Mouse (Mus musculus): ENCODE data around the gene Spag5. TPM values are rescaled to one million over a fixed set of nuclear protein-coding genes. Genes with fewer than 3 reads are reported as not detected.

Spag5 gene
- polyA plus RNA-seq (2014; fragmentation: Nextera tagmentation; extraction: Ambion mirVana) = 34.1 and 40.0 TPM in 2 replicates

DNA sequence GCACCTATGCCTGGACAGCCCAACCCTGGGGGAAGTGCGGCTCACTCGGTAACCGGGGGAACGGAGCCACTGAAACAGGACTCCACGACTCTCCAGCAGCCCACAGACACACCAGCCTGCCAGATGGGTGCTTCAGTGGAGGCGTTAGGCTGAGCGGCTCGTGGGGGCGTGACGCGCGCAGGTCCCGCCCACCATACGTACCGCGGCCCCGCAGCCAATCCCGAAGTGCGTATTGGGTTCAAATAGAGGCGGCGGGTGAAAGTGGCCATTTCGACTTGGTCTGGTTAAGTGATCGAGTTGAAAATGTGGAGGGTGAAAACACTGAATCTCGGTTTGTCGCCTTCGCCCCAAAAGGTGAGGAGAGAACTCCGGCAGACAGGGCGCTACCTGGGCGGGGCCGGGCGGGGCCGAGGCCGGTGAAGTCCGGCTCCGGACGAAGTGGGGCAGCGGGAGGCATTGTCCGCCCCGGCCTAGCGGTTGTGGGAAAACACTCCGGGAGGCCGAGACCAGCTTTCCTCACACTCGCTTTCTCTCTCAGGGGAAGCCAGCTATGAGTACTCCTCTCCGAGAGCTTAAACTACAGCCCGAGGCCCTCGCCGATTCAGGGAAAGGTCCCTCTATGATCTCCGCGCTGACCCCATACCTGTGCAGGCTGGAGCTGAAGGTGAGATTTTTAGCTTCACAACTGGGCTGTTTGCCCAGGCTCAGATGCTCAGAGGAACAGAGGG is at the start of gene Spag5:
Spag5 (plus strand) TSS at position 173 of the 728 bp plus-strand sequence.
- peak within 1 kb of the TSS; percentile 69 for H3K9ac ChIP-seq (ENCODE audit: low read length)
- H3K36me3 ChIP-seq (ENCODE audit: control insufficient read depth, insufficient read depth, low read length) = peaks cover 34% of the 10 kb centered on the region
- peak; percentile 98 for ATAC-seq (replicated peaks; ENCODE audit: low FRiP score, low TSS enrichment, low read depth)
- H3K27me3 ChIP-seq (replicated peaks; ENCODE audit: control insufficient read depth, insufficient read depth, low read length) = no peaks in the 10 kb centered on the region
- DNase-seq (ENCODE audit: low spot score) = peak; percentile 95
- no peaks in the 10 kb centered on the region; the same call in 1 of the 2 replicates for H3K4me1 ChIP-seq (replicated peaks; ENCODE audit: control insufficient read depth, insufficient read depth, low read length)
- peak within 1 kb of the TSS; percentile 86 for H3K4me3 ChIP-seq (ENCODE audit: low read depth, low read length)
- WGBS = under 1% methylated on average over 48 of the region's 49 CpGs
- peak within 1 kb of the TSS; percentile 78 for H3K4me2 ChIP-seq (ENCODE audit: low read length)
- H3K27ac ChIP-seq (ENCODE audit: low read depth) = peak within 1 kb of the TSS; percentile 54
- H3K9me3 ChIP-seq (ENCODE audit: control insufficient read depth, low read length) = no peaks in the 10 kb centered on the region

DNA sequence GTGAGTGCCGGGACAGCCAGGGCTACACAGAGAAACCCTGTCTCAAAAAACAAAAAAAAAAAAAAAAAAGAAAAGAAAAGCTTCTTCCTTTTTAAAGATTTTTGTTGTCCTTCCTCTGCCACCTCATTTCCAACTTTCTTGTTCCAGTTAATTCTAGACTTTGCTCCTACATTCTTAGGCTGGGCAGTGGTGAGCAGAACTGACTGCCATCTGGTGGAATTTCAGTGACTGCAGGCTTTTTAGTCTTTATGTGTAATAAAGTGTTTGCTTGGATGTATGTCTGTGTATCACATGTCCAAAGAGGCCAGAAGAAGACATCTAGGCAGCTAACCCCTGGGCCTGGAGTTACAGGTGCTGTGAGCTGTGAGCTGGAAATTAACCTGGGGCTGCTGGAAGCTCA is 44.7 kb upstream of the Spag5 start:
- DNase-seq (ENCODE audit: low spot score) (no peak), ATAC-seq (replicated peaks; ENCODE audit: low FRiP score, low TSS enrichment, low read depth) (no peak)
- 100% methylated on average over 1 of the region's 1 CpGs for whole genome bisulfite sequencing
- Histone ChIP-seq H3K9me3 (ENCODE audit: control insufficient read depth, low read length) (no peaks in the 10 kb centered on the region), H3K4me1 (replicated peaks; ENCODE audit: control insufficient read depth, insufficient read depth, low read length) (no peaks in the 10 kb centered on the region), H3K27me3 (replicated peaks; ENCODE audit: control insufficient read depth, insufficient read depth, low read length) (0 out of 2 replicates have a peak, but pooled peaks cover 9% of the 10 kb centered on the region), H3K9ac (ENCODE audit: low read length) (no peak overlapping the region), H3K27ac (ENCODE audit: low read depth) (no peak overlapping the region), H3K4me3 (ENCODE audit: low read depth, low read length) (no peak overlapping the region), H3K4me2 (ENCODE audit: low read length) (no peak overlapping the region), H3K36me3 (ENCODE audit: control insufficient read depth, insufficient read depth, low read length) (peaks cover 33% of the 10 kb centered on the region)

DNA sequence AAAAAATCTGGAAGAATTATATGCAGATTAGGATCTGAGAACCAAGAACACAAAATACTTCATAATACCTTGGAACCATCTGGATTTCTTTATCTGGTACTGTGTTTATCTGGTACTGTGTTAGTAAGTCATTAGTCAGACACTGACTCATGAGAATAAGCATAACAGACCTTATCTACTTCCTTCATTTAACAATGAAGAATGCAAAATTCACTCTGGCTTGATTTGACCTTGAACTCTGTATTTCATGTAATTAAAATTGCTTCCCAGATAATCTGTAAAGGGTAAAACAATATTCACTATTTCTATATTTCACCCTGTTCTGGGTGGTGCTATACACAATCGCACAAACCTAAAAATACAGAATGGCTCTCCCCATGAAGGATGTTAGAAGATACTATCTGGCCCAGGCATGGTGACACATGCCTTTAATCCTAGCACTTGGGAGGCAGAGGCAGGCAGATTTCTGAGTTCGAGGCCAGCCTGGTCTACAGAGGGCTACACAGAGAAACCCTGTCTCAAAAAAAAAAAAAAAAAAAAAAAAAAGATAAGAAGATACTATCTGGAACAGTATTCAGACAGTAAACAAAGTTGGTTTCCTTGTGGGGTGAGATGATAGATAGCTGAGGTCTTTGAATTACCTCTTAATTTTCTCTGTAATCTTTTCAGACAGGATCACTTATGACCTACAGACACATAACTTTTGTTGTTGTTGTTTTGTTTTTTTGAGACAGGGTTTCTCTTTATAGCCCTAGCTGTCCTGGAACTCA is 40.7 kb upstream of the Spag5 start:
- Histone ChIP-seq H3K4me3 (ENCODE audit: low read depth, low read length) (peak overlapping the region; percentile 94), H3K4me1 (replicated peaks; ENCODE audit: control insufficient read depth, insufficient read depth, low read length) (peaks cover 6% of the 10 kb centered on the region; the same call in 1 of the 2 replicates), H3K27ac (ENCODE audit: low read depth) (no peak overlapping the region), H3K9me3 (ENCODE audit: control insufficient read depth, low read length) (no peaks in the 10 kb centered on the region), H3K4me2 (ENCODE audit: low read length) (peak overlapping the region; percentile 67), H3K27me3 (replicated peaks; ENCODE audit: control insufficient read depth, insufficient read depth, low read length) (0 out of 2 replicates have a peak, but pooled peaks cover 9% of the 10 kb centered on the region), H3K9ac (ENCODE audit: low read length) (no peak overlapping the region), H3K36me3 (ENCODE audit: control insufficient read depth, insufficient read depth, low read length) (peaks cover 30% of the 10 kb centered on the region)
- ATAC-seq (replicated peaks; ENCODE audit: low FRiP score, low TSS enrichment, low read depth) (no peak), DNase-seq (ENCODE audit: low spot score) (no peak)
- 94% methylated on average over 2 of the region's 2 CpGs for WGBS

DNA sequence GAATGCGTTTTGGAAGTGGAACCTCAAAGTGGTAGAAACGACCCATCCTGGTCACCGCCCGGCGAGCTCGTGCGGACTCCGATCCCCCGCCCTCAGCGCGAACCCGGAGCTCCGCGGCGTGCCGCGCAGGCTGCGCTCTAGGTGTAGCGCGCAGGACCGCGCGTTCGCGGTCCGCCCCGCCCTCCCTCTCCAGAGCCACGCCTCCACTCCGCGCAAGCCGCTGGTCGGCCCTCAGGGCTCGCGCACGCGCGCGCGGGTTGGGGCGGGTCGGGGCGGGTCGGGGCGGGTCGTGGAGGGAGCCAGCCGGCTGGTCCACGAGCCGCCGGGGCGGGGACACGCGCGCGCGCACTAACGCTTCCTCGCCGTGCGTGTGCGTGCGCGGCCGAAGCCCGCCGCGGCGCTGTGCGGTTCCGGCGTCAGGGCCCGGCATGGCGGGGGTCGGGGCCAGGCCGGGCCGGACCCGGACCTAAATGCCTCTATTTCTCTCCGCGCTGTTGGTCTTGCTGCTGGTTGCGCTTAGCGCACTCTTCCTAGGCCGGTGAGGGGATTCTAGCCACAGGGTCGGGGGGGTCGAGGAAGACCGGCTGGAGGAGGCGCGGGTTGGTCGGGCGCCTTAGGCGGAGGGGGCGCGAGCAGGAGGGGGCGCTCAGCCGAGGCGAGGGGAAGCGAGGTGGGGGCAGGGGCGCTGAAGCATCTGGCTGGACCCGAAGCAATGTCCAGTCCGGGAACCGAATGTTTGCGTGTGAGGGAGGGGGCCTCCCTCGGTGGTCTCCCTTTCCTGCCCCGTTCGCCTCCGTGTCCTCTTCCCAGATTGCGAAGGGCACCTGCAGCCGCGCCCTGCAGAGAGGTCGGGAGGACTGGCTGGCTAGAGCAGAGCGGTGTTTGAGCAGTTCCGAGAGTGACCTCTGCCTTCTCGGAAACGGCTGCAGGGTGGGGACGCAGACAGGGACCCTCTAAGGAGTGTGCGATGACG is 39.7 kb upstream of the Spag5 start, which contains the start of gene 2610507B11Rik:
2610507B11Rik (plus strand) TSS at position 373 of the 973 bp plus-strand sequence.
- Histone ChIP-seq H3K4me3 (ENCODE audit: low read depth, low read length) (peak within 1 kb of the TSS; percentile 94), H3K9me3 (ENCODE audit: control insufficient read depth, low read length) (no peaks in the 10 kb centered on the region), H3K27me3 (replicated peaks; ENCODE audit: control insufficient read depth, insufficient read depth, low read length) (0 out of 2 replicates have a peak, but pooled peaks cover 9% of the 10 kb centered on the region), H3K36me3 (ENCODE audit: control insufficient read depth, insufficient read depth, low read length) (peaks cover 34% of the 10 kb centered on the region), H3K27ac (ENCODE audit: low read depth) (peak within 1 kb of the TSS; percentile 77), H3K4me1 (replicated peaks; ENCODE audit: control insufficient read depth, insufficient read depth, low read length) (peaks cover 6% of the 10 kb centered on the region; the same call in 1 of the 2 replicates), H3K9ac (ENCODE audit: low read length) (peak within 1 kb of the TSS; percentile 78), H3K4me2 (ENCODE audit: low read length) (peak within 1 kb of the TSS; percentile 67)
- under 1% methylated on average over 100 of the region's 115 CpGs for whole genome bisulfite sequencing
- ATAC-seq (replicated peaks; ENCODE audit: low FRiP score, low TSS enrichment, low read depth) (peak; percentile 91), DNase-seq (ENCODE audit: low spot score) (peak; percentile 92)

DNA sequence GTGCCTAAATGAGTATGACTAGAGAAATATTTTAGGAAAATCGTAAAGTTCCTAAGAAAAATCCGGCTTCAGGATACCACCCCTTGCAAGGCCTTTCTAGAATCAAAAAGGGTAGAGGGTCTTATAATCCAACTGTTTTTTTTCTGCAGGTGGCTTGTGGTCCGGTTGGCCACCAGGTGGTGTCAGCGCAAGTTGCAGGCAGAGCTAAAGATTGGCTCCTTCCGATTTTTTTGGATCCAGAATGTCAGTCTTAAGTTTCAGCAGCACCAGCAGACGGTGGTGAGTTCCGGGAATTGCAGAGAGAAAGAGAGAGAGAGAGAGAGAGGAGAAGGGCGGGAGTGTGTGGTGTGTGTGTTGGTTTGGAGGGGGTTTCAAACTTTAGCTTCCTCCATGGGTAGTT is 38.8 kb upstream of the Spag5 start:
- H3K27ac ChIP-seq (ENCODE audit: low read depth) = no peak overlapping the region
- peak overlapping the region; percentile 67 for H3K4me2 ChIP-seq (ENCODE audit: low read length)
- peak; percentile 78 for DNase-seq (ENCODE audit: low spot score)

DNA sequence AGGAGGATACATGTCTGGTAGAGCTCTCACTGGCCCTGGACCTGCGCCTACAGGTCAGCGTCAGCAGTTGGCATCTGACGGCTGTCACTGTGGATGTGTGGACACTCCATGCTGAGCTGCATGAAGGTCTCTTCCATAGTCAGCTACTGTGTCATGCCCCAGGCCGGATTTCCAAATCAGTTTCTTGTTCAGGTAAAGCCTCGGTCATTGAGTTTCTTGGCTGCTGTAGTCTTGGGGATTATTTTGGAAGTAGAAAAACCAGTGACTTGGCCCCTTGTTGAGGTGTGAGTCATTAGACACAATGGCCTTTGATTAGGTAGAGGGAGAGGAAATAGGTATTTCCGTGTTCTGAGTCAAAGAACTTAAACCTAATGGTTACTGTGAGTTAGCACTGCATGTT is 35.8 kb upstream of the Spag5 start:
- H3K27me3 ChIP-seq (replicated peaks; ENCODE audit: control insufficient read depth, insufficient read depth, low read length) = 0 out of 2 replicates have a peak, but pooled peaks cover 2% of the 10 kb centered on the region

More for the DNA sequence above, 38.8 kb upstream of the Spag5 start:
- Histone ChIP-seq H3K9me3 (ENCODE audit: control insufficient read depth, low read length) (no peaks in the 10 kb centered on the region), H3K27me3 (replicated peaks; ENCODE audit: control insufficient read depth, insufficient read depth, low read length) (0 out of 2 replicates have a peak, but pooled peaks cover 9% of the 10 kb centered on the region), H3K36me3 (ENCODE audit: control insufficient read depth, insufficient read depth, low read length) (peaks cover 43% of the 10 kb centered on the region), H3K9ac (ENCODE audit: low read length) (peak overlapping the region; percentile 78), H3K4me3 (ENCODE audit: low read depth, low read length) (peak overlapping the region; percentile 94), H3K4me1 (replicated peaks; ENCODE audit: control insufficient read depth, insufficient read depth, low read length) (peaks cover 6% of the 10 kb centered on the region; the same call in 1 of the 2 replicates)
- no peak for ATAC-seq (replicated peaks; ENCODE audit: low FRiP score, low TSS enrichment, low read depth)
- WGBS = 3% methylated on average over 8 of the region's 8 CpGs

DNA sequence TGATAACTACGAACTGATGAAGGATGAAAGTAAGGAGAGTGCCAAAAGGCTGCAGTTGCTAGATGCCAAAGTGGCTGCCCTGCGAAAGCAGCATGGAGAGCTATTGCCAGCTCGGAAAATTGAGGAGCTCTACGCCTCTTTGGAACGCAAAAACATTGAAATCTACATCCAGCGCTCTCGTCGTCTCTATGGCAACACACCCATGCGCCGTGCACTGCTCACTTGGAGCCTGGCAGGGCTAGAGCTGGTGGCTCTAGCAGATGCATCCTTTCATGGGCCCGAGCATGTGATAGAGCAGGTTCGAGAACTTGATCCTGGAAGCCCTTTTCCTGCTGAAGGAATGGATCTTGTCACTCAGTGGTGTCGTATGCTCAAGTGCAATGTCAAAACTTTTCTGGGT is 29.3 kb upstream of the Spag5 start:
- DNase-seq (ENCODE audit: low spot score) (no peak), ATAC-seq (replicated peaks; ENCODE audit: low FRiP score, low TSS enrichment, low read depth) (no peak)
- H3K4me3 ChIP-seq (ENCODE audit: low read depth, low read length) = no peak overlapping the region
- H3K9me3 ChIP-seq (ENCODE audit: control insufficient read depth, low read length) = no peaks in the 10 kb centered on the region
- 88% methylated on average over 13 of the region's 13 CpGs for WGBS
- H3K9ac ChIP-seq (ENCODE audit: low read length) = no peak overlapping the region
- no peak overlapping the region for H3K27ac ChIP-seq (ENCODE audit: low read depth)
- H3K27me3 ChIP-seq (replicated peaks; ENCODE audit: control insufficient read depth, insufficient read depth, low read length) = no peaks in the 10 kb centered on the region
- peaks cover 98% of the 10 kb centered on the region for H3K36me3 ChIP-seq (ENCODE audit: control insufficient read depth, insufficient read depth, low read length)
- no peaks in the 10 kb centered on the region for H3K4me1 ChIP-seq (replicated peaks; ENCODE audit: control insufficient read depth, insufficient read depth, low read length)
- H3K4me2 ChIP-seq (ENCODE audit: low read length) = no peak overlapping the region

More for the DNA sequence above, 35.8 kb upstream of the Spag5 start:
- H3K4me2 ChIP-seq (ENCODE audit: low read length) = no peak overlapping the region
- H3K4me1 ChIP-seq (replicated peaks; ENCODE audit: control insufficient read depth, insufficient read depth, low read length) = peaks cover 6% of the 10 kb centered on the region; the same call in 1 of the 2 replicates
- no peaks in the 10 kb centered on the region for H3K9me3 ChIP-seq (ENCODE audit: control insufficient read depth, low read length)
- ATAC-seq (replicated peaks; ENCODE audit: low FRiP score, low TSS enrichment, low read depth) = no peak
- H3K36me3 ChIP-seq (ENCODE audit: control insufficient read depth, insufficient read depth, low read length) = peaks cover 73% of the 10 kb centered on the region
- 87% methylated on average over 6 of the region's 6 CpGs for WGBS
- DNase-seq (ENCODE audit: low spot score) = no peak
- no peak overlapping the region for H3K27ac ChIP-seq (ENCODE audit: low read depth)
- H3K9ac ChIP-seq (ENCODE audit: low read length) = no peak overlapping the region
- H3K4me3 ChIP-seq (ENCODE audit: low read depth, low read length) = no peak overlapping the region

DNA sequence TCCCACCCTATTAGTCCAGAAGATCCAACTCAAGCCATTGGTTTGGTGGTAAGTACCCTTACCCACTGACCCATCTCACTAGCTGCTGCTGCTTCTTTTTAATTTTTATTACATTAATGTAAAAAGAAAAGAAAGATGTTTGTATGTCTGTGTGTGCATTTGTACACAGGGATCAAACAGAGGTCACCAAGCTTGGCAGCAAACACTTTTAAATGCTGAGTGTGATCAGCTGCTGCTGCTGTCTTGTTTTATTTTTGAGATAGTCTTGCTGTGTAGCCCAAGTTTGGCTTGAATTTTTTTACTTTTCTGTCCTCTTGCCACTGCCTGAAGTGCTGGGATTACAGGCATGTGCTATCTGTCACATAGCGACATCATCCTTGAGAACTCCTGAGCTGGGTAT is 25.7 kb upstream of the Spag5 start:
- Histone ChIP-seq H3K27me3 (replicated peaks; ENCODE audit: control insufficient read depth, insufficient read depth, low read length) (no peaks in the 10 kb centered on the region), H3K36me3 (ENCODE audit: control insufficient read depth, insufficient read depth, low read length) (peaks cover 98% of the 10 kb centered on the region), H3K9me3 (ENCODE audit: control insufficient read depth, low read length) (no peaks in the 10 kb centered on the region), H3K4me3 (ENCODE audit: low read depth, low read length) (no peak overlapping the region), H3K27ac (ENCODE audit: low read depth) (no peak overlapping the region), H3K4me1 (replicated peaks; ENCODE audit: control insufficient read depth, insufficient read depth, low read length) (no peaks in the 10 kb centered on the region), H3K4me2 (ENCODE audit: low read length) (no peak overlapping the region), H3K9ac (ENCODE audit: low read length) (no peak overlapping the region)
- no peak for ATAC-seq (replicated peaks; ENCODE audit: low FRiP score, low TSS enrichment, low read depth)
- no peak for DNase-seq (ENCODE audit: low spot score)
- whole genome bisulfite sequencing = 97% methylated on average over 1 of the region's 1 CpGs
